8 mouse cellular contexts compared by ENCODE assay signal in the genomic region with DNA sequence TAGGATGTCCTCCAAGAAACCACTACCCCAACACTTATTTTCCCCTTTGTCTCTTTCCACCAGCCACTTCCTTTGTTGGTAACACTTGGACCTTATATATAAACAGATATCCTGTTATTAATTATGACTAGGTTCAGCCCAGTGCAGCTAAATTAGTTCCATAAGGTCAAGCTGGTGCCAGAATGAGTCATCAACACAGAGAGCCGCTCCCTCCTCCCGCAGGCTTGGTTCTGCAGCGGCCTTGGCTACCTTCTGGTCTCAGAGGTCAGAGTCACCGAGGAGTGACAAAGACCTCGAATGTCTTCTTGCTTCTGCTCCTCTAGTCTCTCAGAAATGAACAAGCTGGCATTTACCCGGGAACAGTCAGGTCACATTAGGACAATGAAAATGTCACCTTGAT.
DNase-seq lines count a peak whose midpoint lies in the region; ATAC-seq lines count a peak whose summit lies in the region.

No protein-coding gene starts in this region.

- H3K4me2 ChIP-seq in heart, embryonic 11.5 days: no peak overlapping the region
- H3K4me2 ChIP-seq in kidney, embryonic 15.5 days: no peak overlapping the region

- 65% methylated on average over 6 of the region's 6 CpGs for WGBS in heart, embryonic 11.5 days (ENCODE audit: insufficient replicate concordance)
- 33% methylated on average over 6 of the region's 6 CpGs for WGBS in kidney, embryonic 15.5 days

- no peak overlapping the region for H3K27ac ChIP-seq in heart, embryonic 11.5 days (ENCODE audit: low read depth, low read length)
- H3K27ac ChIP-seq in kidney, embryonic 15.5 days: peak overlapping the region; percentile 59

- ATAC-seq in heart, embryonic 11.5 days (replicated peaks; ENCODE audit: insufficient number of reproducible peaks, low FRiP score, low TSS enrichment): no peak
- ATAC-seq in kidney, embryonic 15.5 days (replicated peaks; ENCODE audit: low FRiP score): peak; percentile 13; the same call in 1 of the 2 replicates
- ATAC-seq in megakaryocyte, adult 5-6 weeks (ENCODE audit: poor library complexity, severe bottlenecking): no peak

- no peak overlapping the region for H3K4me3 ChIP-seq in heart, embryonic 11.5 days (ENCODE audit: low read depth, low read length)
- H3K4me3 ChIP-seq in kidney, embryonic 15.5 days (replicated peaks): no peak overlapping the region

- no peaks in the 10 kb centered on the region for H3K27me3 ChIP-seq in heart, embryonic 11.5 days (ENCODE audit: control insufficient read depth, insufficient read depth, low read length)
- H3K27me3 ChIP-seq in kidney, embryonic 15.5 days: no peaks in the 10 kb centered on the region

- H3K36me3 ChIP-seq in heart, embryonic 11.5 days (ENCODE audit: control insufficient read depth, insufficient read depth, low read length): no peaks in the 10 kb centered on the region
- H3K36me3 ChIP-seq in kidney, embryonic 15.5 days: no peaks in the 10 kb centered on the region

- peak; percentile 95 for DNase-seq in heart, adult 11 months
- DNase-seq in adrenal gland, postnatal 10 days: peak; percentile 60
- peak; percentile 13 for DNase-seq in gastrocnemius, postnatal 10 days
- no peak for DNase-seq in T-cell, adult 2 months (ENCODE audit: low spot score)
- no peak for DNase-seq in thymus, postnatal 25 days

- H3K4me1 ChIP-seq in heart, embryonic 11.5 days (ENCODE audit: control insufficient read depth, insufficient read depth, low read length): no peaks in the 10 kb centered on the region
- peaks cover 13% of the 10 kb centered on the region for H3K4me1 ChIP-seq in kidney, embryonic 15.5 days

- no peaks in the 10 kb centered on the region for H3K9me3 ChIP-seq in heart, embryonic 11.5 days (replicated peaks; ENCODE audit: control insufficient read depth, low read length)
- no peaks in the 10 kb centered on the region for H3K9me3 ChIP-seq in kidney, embryonic 15.5 days (replicated peaks)

- H3K9ac ChIP-seq in heart, embryonic 11.5 days (ENCODE audit: low read depth, low read length): no peak overlapping the region
- H3K9ac ChIP-seq in kidney, embryonic 15.5 days: no peak overlapping the region

Comparison
In these comparisons a context has a peak if more than half of its experiments do, and no peak if none do; other contexts are left out.
1. DNase-seq: peak in heart, adult 11 months (single experiment), adrenal gland, postnatal 10 days (single experiment) and gastrocnemius, postnatal 10 days (single experiment); none in T-cell, adult 2 months (single experiment) and thymus, postnatal 25 days (single experiment).